Mouse (Mus musculus) gastrocnemius, postnatal 4 days (tissue): Measurements from ENCODE around the gene Usp29. TPM values are rescaled to one million over a fixed set of nuclear protein-coding genes. Genes with fewer than 3 reads are reported as not detected.

ENCODE experiments used
- DNase-seq, 2 experiments: peaks; one replicate each; pipeline ENCODE4 v3.0.0; 2021 to 2022; ENCODE audit warnings: low spot score in 2 of 2, mixed read lengths in 2 of 2
- long read RNA-seq, 2 experiments: library from polyadenylated mRNA; stranded (forward); transcript quantifications; one replicate each; pipeline ENCODE4 v2.0.0; 2021
- total RNA-seq, 2 experiments: library from RNA; stranded (reverse); gene quantifications; 2 replicates each; pipeline ENCODE4 v1.2.3; 2021

The Usp29 gene
- total RNA-seq: 10 to 100 TPM; 26.6 to 33.7 TPM
- long read RNA-seq, experiment 1, partial matches to known transcripts: 0 of 10 reads
- long read RNA-seq, experiment 1, other reads (novel, unspliced or antisense): 10 of 10 reads
- long read RNA-seq, experiment 2, partial matches to known transcripts: 0 of 7 reads
- long read RNA-seq, experiment 2, other reads (novel, unspliced or antisense): 7 of 7 reads

DNA sequence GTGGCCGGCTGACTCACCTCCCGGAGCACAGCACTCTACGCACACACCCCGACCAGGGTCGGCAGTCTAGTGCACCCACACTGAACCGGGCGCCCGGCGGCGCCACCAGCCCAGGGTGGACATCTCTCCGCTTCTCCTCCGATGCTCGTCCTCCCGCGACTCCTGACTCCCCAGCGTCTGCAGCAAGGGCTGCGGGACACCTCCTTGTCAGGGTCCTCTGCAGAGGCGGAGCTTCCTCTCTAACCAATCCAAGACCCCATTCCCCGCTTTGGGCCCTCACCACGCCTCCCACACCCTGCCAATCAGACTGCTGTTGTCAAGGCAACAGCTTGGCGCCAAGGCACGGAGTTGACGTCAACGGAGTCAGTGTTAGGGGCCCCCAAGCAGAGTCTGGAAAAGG is at the start of gene Usp29, which contains the start of gene Peg3:
TSS of gene Usp29 (plus strand) at position 338 of the 400 bp plus-strand sequence.
TSS of gene Peg3 (minus strand) at position 191 of the 400 bp plus-strand sequence.
- DNase-seq: peak; percentile 63 to 84

GRCm38 (mm10) chr7:6685511-6685910 is 44.9 kb upstream of the Usp29 start:
- DNase-seq: no peak

DNA sequence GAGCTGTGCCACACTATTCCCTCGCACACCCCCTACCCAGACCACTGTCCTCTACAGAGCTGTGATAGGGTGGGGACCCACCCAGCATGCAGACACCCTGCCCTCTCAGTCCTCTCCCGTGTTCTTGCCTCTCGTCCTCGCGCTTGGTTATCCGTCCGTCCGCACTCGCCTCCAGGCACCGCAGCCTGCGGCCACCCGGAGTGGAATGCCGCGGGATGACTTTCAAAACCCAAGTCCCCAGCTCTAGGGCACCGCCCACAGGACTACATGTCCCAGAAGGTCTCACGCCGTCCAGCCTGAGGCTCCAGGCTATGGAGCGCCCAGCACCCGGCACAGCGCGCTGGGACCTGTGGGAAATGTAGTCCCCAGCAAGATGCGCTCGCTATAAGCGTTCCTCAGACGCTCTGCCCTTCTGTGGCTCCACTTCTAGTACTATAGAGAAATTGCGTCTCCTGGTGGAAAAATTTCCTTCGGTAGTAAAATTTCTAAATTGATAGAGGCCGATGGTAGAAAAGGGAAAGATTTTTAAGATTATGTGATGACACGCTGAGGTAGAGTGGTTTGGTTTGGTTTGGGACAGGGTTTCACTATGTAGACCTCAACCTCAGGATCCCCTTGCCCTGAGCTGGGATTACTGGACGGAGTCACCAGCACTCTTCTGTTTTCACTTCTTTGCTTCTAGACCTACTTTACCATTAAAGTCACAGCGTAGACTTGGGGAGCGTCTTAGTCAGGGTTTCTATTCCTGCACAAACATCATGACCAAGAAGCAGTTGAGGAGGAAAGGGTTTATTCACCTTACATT is 33.9 kb upstream of the Usp29 start, which contains the start of gene Zim1:
TSS of gene Zim1 (minus strand) at position 210 of the 805 bp plus-strand sequence.
- DNase-seq: peak; percentile 77 to 89

GRCm38 (mm10) chr7:6699230-6699629 is 31.1 kb upstream of the Usp29 start:
- no peak for DNase-seq

DNA sequence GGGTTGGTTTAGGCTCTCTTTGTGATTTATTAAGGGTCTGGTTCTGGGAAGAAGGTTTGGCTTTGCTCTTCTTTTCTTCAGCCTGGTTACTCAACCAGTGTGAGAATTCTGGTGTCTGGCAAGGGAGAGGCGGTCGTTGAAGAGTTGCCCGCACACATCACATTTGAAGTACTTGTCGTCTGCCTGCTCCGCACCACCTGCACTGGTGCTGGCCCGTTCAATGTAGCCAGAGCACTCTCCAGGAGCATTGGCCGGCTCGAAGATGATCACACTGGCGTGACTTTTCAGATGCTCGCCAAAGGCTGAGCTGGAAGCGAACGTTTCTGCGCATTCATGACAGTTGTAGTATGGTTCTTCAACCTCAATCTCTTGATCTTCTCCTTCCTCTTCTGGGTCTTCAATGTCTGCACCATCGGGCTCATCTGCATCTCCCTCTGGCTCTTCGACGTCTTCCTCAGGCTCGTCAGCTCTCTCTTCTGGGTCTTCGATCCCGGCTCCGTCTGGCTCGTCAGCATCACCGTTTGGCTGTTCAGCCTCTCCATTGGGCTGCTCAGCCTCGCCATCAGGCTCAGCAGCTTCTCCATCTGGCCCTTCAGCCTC is 22.9 kb upstream of the Usp29 start:
- peak in 1 of 2 experiments; percentile 11 for DNase-seq

- no peak for DNase-seq
Measured at GRCm38 (mm10) chr7:6708451-6709180, 21.8 kb upstream of the Usp29 start.

GRCm38 (mm10) chr7:6709396-6709795 is 21.0 kb upstream of the Usp29 start:
- DNase-seq: no peak

- DNase-seq: peak; percentile 47 to 74
Measured at GRCm38 (mm10) chr7:6727351-6728121, 2.8 kb upstream of the Usp29 start.

DNA sequence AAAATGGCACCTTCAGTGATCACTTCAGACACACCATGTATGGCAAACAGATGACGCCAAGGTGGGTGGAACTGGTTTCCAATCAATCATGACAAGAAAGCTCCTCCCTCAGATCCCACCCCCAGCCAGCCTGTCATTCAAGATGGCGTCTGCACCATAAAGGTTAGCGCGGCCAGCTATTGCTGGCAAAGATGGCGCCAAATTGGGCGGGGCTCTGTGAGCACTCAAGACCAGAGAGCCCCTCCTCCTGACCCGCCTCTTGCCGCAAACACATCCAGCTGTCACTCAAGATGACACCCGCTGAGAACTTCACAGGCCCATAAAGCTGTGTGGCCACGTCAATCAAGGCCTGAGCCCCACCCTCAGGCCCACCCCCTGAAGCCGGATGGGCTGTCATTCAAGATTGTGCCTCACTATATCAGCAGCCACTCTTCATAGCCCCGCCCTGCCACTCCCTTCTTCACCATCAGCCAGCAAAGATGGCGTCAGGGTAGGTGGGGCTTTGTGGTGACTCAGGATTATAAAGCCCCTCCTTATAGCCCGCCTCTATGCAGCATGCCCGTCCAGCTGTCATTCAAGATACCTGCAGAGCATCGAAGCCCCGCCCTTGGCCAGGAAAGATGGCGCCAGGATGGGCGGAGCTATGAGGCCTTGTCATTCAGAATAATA is 2.0 kb upstream of the Usp29 start:
- peak; percentile 71 to 85 for DNase-seq

DNA sequence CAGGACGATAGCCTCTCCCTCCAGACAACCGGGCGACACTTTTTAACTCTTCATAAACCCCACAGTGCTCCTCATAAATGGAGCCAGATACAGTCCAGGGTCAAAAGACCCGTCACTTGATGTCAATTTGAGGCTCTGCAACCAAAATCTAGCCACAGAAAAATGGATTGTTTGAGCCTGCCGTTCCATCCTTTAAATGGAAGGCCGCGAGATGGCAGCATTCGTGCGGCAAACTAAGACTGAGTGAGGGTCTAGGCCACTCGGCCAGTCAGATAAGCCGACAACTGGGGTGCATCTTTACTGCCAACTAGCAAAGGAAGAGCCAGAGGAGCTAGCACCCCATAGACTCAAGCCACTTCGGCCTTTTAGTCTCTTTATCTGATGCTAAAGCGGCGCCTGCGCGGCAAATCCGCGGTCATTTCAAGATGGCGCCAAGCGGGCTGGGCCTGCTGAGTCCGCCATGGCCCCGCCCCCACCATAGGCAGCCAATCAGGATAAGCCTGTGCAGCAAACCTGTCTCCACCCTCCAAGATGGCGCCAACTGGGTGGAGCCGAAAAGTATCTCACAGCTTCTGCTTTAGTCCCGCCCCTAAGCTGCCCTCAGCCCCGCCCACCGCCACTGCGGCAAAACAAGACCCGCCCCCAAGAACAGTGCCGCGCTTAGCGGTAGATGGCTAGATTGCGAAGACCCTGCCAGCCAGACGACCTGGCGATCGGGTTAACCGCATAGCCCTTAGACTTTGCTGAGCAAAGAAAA is 1.1 kb upstream of the Usp29 start:
- peak; percentile 87 to 96 for DNase-seq

DNA sequence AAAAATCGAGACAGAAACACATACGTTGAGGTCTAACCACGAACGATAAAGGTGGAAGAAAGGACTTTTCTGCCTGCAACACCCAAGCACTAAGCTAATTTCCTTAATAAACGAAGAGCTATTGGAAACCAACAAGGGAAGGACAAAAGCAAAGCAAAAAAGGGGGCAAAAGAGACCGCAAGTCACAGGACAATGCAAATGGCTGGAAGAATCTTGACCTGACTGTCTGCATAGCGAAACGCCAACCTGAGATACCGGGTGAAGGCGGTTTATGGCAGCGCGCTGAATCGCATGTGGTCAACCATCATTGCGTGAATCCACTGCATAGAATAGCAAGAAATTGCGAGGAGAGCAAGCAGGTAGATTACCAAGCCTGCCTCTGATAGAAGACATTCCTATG is 423 bp downstream of the Usp29 start:
- no peak for DNase-seq

DNA sequence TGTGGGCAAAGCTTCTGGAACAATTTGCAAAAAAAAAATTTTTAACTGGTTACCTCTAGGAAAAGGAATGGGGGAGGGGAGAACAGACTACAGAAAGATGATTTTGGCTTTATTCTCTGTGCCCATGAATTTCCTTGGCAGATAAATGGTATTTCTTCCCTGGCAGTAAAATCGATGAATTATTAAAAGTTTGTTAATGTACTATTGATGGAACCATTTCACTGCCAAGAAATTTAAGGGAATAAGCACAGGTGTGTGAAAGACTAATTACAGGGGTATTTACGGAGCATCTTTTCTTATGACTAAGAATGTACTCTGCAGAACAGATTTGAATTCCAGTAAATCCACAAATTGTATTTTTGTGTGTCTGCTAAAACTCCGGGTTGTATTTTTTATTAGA is 995 bp downstream of the Usp29 start:
- no peak for DNase-seq

DNA sequence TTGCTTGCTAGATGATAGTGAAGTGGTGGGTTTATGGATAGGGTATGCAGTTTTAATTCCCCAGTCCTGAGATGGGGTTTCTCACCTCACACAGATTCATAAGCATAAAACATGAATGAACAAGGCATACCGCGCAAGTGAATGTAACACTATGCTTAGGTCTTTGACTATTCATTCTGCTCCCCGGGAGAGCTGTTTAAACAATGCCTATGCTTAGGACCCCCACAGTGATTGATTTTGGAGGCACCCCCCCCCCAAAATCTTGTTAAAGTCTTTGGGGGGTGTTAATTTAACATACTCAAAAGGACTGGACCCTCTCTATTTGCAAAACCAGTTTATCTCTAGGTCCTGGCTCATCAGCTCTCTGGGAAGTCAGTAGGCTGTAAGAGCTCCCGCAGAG is 1.6 kb downstream of the Usp29 start:
- no peak for DNase-seq

- no peak for DNase-seq
Measured at GRCm38 (mm10) chr7:6736060-6736459, 5.7 kb downstream of the Usp29 start.

DNA sequence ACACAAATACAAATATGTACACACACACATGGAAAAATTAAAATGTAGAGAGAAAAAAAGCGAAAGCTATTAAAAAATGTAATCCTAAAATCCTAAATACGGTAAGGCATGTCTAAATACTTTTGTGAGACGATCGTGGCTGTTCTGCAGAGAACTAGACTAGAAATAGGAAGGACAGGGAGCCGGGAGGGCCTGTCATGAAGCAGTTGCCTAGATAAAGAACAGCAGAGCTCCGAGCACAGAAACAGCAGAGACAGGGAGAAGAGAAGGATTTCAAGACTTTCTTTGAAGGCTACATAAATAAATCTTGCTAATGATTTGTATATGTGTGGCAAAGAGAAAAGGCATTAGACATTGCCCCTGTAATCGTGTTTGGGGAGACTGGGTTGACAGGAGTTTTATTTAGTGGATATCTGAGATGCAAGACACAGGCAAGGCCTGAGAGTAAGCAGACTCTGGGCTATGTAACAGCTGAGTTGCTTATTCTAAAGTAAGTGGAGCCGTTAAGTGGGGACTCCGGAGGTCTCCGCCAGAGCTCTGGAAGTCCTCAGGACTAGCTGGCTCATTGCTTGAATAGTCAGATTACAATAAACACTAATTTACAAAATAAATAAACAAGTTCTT is 14.0 kb downstream of the Usp29 start:
- DNase-seq: no peak

- DNase-seq: peak in 1 of 2 experiments; percentile 65
Measured at GRCm38 (mm10) chr7:6749196-6749595, 18.8 kb downstream of the Usp29 start.

DNA sequence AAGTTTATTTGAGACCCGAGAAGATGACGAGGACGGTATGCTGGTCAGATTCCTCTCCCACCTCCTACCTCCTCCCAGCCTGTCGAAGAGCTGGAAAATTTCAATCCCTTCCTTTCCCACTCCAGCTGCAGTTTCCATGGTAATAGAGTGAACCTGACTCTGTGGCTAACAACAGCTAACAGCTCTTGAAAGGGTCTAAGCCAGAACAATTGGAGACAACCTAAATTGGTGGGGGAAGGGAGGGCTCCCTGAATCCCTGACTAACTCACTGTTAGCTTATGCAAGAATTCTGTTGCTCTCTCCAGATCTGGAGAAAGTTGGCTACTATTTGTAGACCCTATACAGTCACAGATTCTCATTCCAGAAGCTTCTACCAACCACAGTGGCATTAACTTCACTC is 23.1 kb downstream of the Usp29 start:
- DNase-seq: no peak

DNA sequence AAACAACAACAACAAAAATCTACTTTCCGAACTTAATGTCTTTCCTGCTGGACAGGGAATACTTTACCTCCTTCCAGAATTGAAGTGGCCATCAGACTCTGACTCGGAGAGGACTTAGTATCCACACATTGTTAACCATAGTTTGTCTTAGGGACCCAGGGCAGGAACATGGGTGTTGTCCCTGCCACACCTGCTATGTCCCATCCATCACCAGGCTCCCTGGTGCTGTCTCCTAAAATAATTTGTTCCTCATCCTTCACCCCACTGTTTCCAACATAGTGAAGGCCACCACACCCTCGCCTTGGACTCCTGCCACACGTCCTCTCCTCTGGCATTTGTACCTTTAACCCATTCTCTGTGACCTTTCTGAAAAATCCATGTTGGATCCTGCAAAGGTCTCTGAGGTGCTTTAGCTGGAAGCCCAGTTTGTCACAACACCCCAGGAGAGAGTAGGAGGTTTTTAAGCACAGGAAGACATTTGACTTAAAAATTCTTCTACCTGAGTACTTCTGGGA is 26.5 kb downstream of the Usp29 start:
- DNase-seq: no peak

DNA sequence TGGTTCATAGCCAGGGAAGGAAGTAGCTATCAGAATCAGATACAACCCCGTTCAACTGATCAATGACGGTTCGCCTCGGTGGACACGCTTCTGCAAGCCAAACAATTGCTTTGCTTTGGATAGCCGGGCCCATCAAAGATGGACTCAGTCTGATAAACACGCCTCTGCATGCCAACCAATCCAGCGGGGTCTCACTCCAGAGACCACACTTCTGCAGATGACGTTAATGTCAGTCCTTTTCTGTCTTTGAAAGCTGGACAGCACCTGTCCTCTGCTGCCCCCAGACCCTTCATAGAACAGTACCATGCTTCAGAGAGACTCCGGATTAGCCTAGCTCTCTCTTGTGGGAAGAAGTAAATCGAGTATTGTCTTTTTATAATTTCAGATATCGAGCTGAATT is 29.3 kb downstream of the Usp29 start:
- no peak for DNase-seq
